Mouse (Mus musculus): ENCODE measurements around the gene 1700028K03Rik. TPM values are rescaled to one million over a fixed set of nuclear protein-coding genes. Genes with fewer than 3 reads are reported as not detected.

Gene 1700028K03Rik
- polyA plus RNA-seq, 1 experiment from 2014 or later: 0.09 TPM

DNA sequence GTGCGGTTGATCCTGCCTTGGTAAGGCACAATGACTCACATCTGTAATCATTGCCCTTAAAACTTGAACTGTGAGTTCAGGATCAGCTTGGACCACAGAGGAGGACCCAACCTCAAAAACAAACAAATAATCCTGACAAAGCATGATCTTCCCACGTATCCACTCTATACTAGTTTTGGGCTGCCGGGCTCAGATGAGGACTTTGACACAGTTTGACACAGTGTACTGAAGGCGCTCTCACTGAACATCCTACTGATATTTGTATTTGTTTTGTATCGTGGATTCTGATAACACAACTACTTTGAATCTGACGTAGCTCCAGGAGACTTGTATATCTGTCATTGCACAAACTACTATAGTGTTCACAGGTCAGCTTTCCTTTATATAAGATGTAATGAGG, 13.1 kb upstream of the 1700028K03Rik start:
- Histone ChIP-seq H3K4me1 (ENCODE audit: control insufficient read depth, insufficient read depth, low read length) (no peaks in the 10 kb centered on the region), H3K4me3 (ENCODE audit: low read depth, low read length) (no peak overlapping the region), H3K27me3 (ENCODE audit: control insufficient read depth, insufficient read depth, low read length) (no peaks in the 10 kb centered on the region), H3K4me2 (ENCODE audit: low read depth) (no peak overlapping the region), H3K9ac (ENCODE audit: low read length) (no peak overlapping the region), H3K27ac (ENCODE audit: low read depth, low read length) (no peak overlapping the region), H3K9me3 (ENCODE audit: control insufficient read depth, low read length) (no peaks in the 10 kb centered on the region), H3K36me3 (ENCODE audit: control insufficient read depth, insufficient read depth, low read length) (no peaks in the 10 kb centered on the region)
- 91% methylated on average over 6 of the region's 6 CpGs for WGBS
- no peak for ATAC-seq (ENCODE audit: insufficient read depth, low FRiP score, low TSS enrichment)
- DNase-seq (ENCODE audit: low spot score): no peak

DNA sequence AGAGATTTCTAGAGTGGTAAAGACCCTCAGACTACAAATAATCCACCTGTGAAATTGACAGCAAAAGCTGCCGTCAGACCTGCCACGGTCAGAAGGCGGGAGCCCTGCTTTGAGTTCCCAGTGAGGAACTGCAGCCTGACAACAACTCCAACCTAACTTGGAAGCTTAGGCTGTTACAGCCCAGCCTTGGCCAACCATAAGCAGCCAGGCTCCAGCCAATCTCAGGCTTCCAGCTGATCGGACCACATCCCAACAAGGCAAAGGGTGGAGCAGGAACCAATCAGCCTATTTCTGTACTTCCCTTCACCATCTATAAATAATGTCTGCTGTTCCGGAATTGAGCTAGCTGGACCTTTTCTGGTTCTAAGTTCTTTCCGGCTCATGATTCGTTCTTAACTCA, 12.6 kb upstream of the 1700028K03Rik start:
- Histone ChIP-seq H3K36me3 (ENCODE audit: control insufficient read depth, insufficient read depth, low read length) (no peaks in the 10 kb centered on the region), H3K27me3 (ENCODE audit: control insufficient read depth, insufficient read depth, low read length) (no peaks in the 10 kb centered on the region), H3K9me3 (ENCODE audit: control insufficient read depth, low read length) (no peaks in the 10 kb centered on the region), H3K9ac (ENCODE audit: low read length) (no peak overlapping the region), H3K4me2 (ENCODE audit: low read depth) (no peak overlapping the region), H3K4me1 (ENCODE audit: control insufficient read depth, insufficient read depth, low read length) (no peaks in the 10 kb centered on the region), H3K27ac (ENCODE audit: low read depth, low read length) (no peak overlapping the region), H3K4me3 (ENCODE audit: low read depth, low read length) (no peak overlapping the region)
- DNase-seq (ENCODE audit: low spot score) (no peak), ATAC-seq (ENCODE audit: insufficient read depth, low FRiP score, low TSS enrichment) (no peak)
- 90% methylated on average over 7 of the region's 7 CpGs for WGBS

DNA sequence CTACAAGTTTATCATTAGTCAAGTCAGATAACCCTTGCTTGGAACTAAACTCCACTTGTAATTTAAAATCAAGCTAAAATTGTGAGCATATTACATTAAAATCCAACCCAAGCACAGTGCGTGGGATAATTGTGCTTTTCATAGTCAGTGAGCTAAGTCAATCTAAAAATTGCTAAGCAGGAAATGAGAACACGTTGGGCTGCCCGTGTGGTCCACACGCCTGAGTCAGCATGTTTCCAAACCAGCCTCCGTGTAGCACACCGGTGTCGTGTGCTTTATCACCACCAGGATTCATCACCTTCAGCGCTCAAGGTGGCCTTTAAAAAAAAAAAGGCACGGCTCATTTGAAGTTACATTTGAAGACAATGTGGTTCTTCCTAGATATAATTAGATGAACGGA, 10.2 kb upstream of the 1700028K03Rik start:
- Histone ChIP-seq H3K4me3 (ENCODE audit: low read depth, low read length) (no peak overlapping the region), H3K4me1 (ENCODE audit: control insufficient read depth, insufficient read depth, low read length) (no peaks in the 10 kb centered on the region), H3K27ac (ENCODE audit: low read depth, low read length) (no peak overlapping the region), H3K9ac (ENCODE audit: low read length) (no peak overlapping the region), H3K27me3 (ENCODE audit: control insufficient read depth, insufficient read depth, low read length) (no peaks in the 10 kb centered on the region), H3K36me3 (ENCODE audit: control insufficient read depth, insufficient read depth, low read length) (no peaks in the 10 kb centered on the region), H3K9me3 (ENCODE audit: control insufficient read depth, low read length) (no peaks in the 10 kb centered on the region), H3K4me2 (ENCODE audit: low read depth) (no peak overlapping the region)
- ATAC-seq (ENCODE audit: insufficient read depth, low FRiP score, low TSS enrichment) (no peak), DNase-seq (ENCODE audit: low spot score) (no peak)
- WGBS: 88% methylated on average over 10 of the region's 10 CpGs

DNA sequence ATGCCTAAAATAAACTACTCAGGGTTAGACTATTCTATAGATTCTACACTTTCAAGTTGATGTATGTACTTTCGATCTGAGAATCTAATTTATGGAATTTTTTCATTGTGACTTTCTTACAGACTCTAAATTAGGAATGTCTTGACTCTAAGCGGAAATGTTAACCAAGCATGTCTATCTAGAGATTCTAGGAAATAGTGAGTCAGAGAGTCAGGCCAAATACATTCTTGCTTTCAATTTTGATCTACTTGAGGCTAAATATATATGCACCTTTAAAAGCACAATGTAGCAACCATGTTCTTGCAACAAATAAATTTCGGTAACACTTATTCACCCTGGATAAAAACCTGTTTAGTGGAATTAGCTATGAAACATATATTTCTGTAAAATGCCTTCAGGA, 5.7 kb upstream of the 1700028K03Rik start:
- ATAC-seq (ENCODE audit: insufficient read depth, low FRiP score, low TSS enrichment) (no peak), DNase-seq (ENCODE audit: low spot score) (no peak)
- Histone ChIP-seq H3K27me3 (ENCODE audit: control insufficient read depth, insufficient read depth, low read length) (no peaks in the 10 kb centered on the region), H3K4me3 (ENCODE audit: low read depth, low read length) (no peak overlapping the region), H3K36me3 (ENCODE audit: control insufficient read depth, insufficient read depth, low read length) (no peaks in the 10 kb centered on the region), H3K4me1 (ENCODE audit: control insufficient read depth, insufficient read depth, low read length) (no peaks in the 10 kb centered on the region), H3K4me2 (ENCODE audit: low read depth) (no peak overlapping the region), H3K9me3 (ENCODE audit: control insufficient read depth, low read length) (no peaks in the 10 kb centered on the region), H3K9ac (ENCODE audit: low read length) (no peak overlapping the region), H3K27ac (ENCODE audit: low read depth, low read length) (no peak overlapping the region)
- WGBS: 86% methylated on average over 3 of the region's 3 CpGs

DNA sequence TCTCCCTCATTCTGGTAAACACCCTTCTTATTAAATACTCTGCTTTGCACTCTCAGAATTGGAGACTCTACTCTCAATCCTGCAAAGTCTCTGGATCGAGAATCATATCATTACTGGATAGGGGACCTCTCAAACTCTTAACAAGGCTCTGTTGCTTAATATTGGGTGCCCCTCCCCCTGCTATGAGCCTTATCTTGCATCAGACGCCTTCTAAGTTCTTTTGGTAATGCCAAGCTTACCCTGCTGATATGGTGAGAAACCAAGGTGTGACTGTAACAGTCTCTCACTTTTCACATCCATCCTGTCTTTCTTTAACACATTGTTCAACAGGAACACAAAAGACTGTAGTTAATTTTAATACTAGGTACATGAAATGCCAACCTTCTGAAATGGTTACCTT, 919 bp upstream of the 1700028K03Rik start:
- ATAC-seq (ENCODE audit: insufficient read depth, low FRiP score, low TSS enrichment) (no peak), DNase-seq (ENCODE audit: low spot score) (no peak)
- Histone ChIP-seq H3K9ac (ENCODE audit: low read length) (no peak overlapping the region), H3K27ac (ENCODE audit: low read depth, low read length) (no peak overlapping the region), H3K9me3 (ENCODE audit: control insufficient read depth, low read length) (no peaks in the 10 kb centered on the region), H3K4me1 (ENCODE audit: control insufficient read depth, insufficient read depth, low read length) (no peaks in the 10 kb centered on the region), H3K4me2 (ENCODE audit: low read depth) (no peak overlapping the region), H3K27me3 (ENCODE audit: control insufficient read depth, insufficient read depth, low read length) (no peaks in the 10 kb centered on the region), H3K36me3 (ENCODE audit: control insufficient read depth, insufficient read depth, low read length) (no peaks in the 10 kb centered on the region), H3K4me3 (ENCODE audit: low read depth, low read length) (no peak overlapping the region)
- WGBS: 75% methylated on average over 2 of the region's 2 CpGs

DNA sequence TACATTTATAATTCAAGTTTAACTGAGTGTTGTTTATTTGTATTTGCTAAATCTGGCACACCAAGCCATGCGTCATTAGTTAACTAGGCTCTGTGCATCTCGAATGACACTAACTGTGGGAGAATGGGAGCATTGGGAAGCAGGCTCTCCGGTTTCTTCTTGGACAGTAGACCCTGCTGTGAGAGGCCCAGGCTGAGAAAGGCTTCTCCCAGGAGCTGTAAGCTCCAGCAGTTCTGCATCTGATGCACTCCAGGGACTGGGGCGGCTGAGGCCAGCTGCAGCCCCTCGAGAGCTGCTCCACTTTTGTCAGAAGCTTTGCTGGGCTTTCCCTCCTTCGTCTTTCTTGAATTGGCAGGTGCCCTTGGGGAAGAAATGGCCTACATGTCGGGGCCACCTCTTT, 7.2 kb downstream of the 1700028K03Rik start:
- DNase-seq (ENCODE audit: low spot score) (no peak), ATAC-seq (ENCODE audit: insufficient read depth, low FRiP score, low TSS enrichment) (no peak)
- no peaks in the 10 kb centered on the region for H3K4me1 ChIP-seq (ENCODE audit: control insufficient read depth, insufficient read depth, low read length)
- H3K4me2 ChIP-seq (ENCODE audit: low read depth): no peak overlapping the region
- no peak overlapping the region for H3K9ac ChIP-seq (ENCODE audit: low read length)
- no peaks in the 10 kb centered on the region for H3K36me3 ChIP-seq (ENCODE audit: control insufficient read depth, insufficient read depth, low read length)
- H3K4me3 ChIP-seq (ENCODE audit: low read depth, low read length): no peak overlapping the region
- H3K27ac ChIP-seq (ENCODE audit: low read depth, low read length): no peak overlapping the region
- 36% methylated on average over 7 of the region's 7 CpGs for WGBS
- H3K9me3 ChIP-seq (ENCODE audit: control insufficient read depth, low read length): no peaks in the 10 kb centered on the region
- H3K27me3 ChIP-seq (ENCODE audit: control insufficient read depth, insufficient read depth, low read length): no peaks in the 10 kb centered on the region

DNA sequence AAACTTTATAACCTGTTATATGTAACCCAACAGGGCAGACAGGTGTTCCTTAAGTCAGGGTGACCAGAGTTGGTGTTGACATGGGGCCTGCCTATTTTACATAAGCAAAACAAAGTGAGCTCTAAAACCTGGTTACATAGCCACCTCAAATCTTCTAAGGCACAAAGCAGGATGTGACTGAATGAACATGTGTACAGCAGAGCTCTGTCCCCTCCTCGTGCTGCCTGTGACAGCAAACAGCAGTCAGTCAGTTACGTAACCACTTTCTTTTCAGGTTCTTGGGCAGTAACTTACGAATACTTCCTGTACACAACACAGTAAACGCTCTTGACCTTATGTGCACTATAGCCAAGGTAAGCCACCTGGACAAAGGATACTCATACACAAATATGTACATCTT, 11.4 kb downstream of the 1700028K03Rik start:
- H3K36me3 ChIP-seq (ENCODE audit: control insufficient read depth, insufficient read depth, low read length): no peaks in the 10 kb centered on the region; the same call in 1 of the 2 replicates
- H3K4me3 ChIP-seq (ENCODE audit: low read depth, low read length): no peak overlapping the region
- ATAC-seq (ENCODE audit: insufficient read depth, low FRiP score, low TSS enrichment): no peak
- no peak overlapping the region for H3K27ac ChIP-seq (ENCODE audit: low read depth, low read length)
- no peaks in the 10 kb centered on the region for H3K4me1 ChIP-seq (ENCODE audit: control insufficient read depth, insufficient read depth, low read length)
- DNase-seq (ENCODE audit: low spot score): no peak
- H3K9me3 ChIP-seq (ENCODE audit: control insufficient read depth, low read length): no peaks in the 10 kb centered on the region
- H3K4me2 ChIP-seq (ENCODE audit: low read depth): no peak overlapping the region
- WGBS: 85% methylated on average over 4 of the region's 4 CpGs
- H3K27me3 ChIP-seq (ENCODE audit: control insufficient read depth, insufficient read depth, low read length): no peaks in the 10 kb centered on the region
- H3K9ac ChIP-seq (ENCODE audit: low read length): no peak overlapping the region

DNA sequence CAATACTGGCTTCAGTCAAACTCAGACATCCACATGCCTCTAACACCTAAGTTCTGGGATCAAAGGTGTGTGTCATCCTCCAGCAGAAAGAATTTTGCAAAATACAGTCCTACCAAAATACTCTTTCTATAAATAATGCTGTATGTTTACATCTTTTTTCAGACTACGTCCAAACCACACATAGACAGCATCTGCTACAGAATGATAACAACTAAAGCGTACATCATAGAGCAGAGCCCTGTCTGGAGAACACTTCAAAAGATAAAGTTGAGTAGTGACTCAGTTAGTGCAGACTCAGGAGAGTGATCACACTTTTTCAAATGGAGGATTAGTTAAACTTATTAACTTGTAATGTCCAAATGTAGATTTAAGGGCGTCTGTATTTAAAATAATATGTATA, 13.4 kb downstream of the 1700028K03Rik start:
- no peaks in the 10 kb centered on the region for H3K4me1 ChIP-seq (ENCODE audit: control insufficient read depth, insufficient read depth, low read length)
- 92% methylated on average over 3 of the region's 3 CpGs for WGBS
- no peak overlapping the region for H3K4me3 ChIP-seq (ENCODE audit: low read depth, low read length)
- no peaks in the 10 kb centered on the region for H3K9me3 ChIP-seq (ENCODE audit: control insufficient read depth, low read length)
- H3K27ac ChIP-seq (ENCODE audit: low read depth, low read length): no peak overlapping the region
- no peaks in the 10 kb centered on the region for H3K27me3 ChIP-seq (ENCODE audit: control insufficient read depth, insufficient read depth, low read length)
- no peak overlapping the region for H3K9ac ChIP-seq (ENCODE audit: low read length)
- ATAC-seq (ENCODE audit: insufficient read depth, low FRiP score, low TSS enrichment): no peak
- no peaks in the 10 kb centered on the region; the same call in 1 of the 2 replicates for H3K36me3 ChIP-seq (ENCODE audit: control insufficient read depth, insufficient read depth, low read length)
- no peak for DNase-seq (ENCODE audit: low spot score)
- H3K4me2 ChIP-seq (ENCODE audit: low read depth): no peak overlapping the region

DNA sequence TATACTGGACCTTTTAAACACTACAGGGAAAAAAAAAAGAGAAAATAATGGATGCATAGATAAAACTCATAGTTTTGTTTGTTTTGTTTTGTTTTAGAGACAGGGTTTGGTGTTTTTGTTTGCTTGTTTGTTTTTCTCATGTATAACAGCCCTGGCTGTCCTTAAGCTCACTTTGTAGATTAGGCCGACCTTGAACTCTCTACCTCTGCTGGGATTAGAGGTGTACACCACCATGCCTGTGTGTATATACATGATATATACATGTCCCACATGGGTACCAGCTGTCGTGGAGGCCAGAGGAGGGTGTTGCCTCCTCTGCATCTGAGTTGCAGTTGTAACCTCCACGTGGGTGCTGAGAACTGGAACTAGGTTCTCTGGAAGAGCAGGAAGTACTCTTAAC, 13.9 kb downstream of the 1700028K03Rik start:
- Histone ChIP-seq H3K4me1 (ENCODE audit: control insufficient read depth, insufficient read depth, low read length) (no peaks in the 10 kb centered on the region), H3K9ac (ENCODE audit: low read length) (no peak overlapping the region), H3K27me3 (ENCODE audit: control insufficient read depth, insufficient read depth, low read length) (no peaks in the 10 kb centered on the region), H3K27ac (ENCODE audit: low read depth, low read length) (no peak overlapping the region), H3K9me3 (ENCODE audit: control insufficient read depth, low read length) (no peaks in the 10 kb centered on the region), H3K4me3 (ENCODE audit: low read depth, low read length) (no peak overlapping the region), H3K36me3 (ENCODE audit: control insufficient read depth, insufficient read depth, low read length) (no peaks in the 10 kb centered on the region; the same call in 1 of the 2 replicates), H3K4me2 (ENCODE audit: low read depth) (no peak overlapping the region)
- ATAC-seq (ENCODE audit: insufficient read depth, low FRiP score, low TSS enrichment) (no peak), DNase-seq (ENCODE audit: low spot score) (no peak)
- 90% methylated on average over 3 of the region's 3 CpGs for WGBS

Data from neural tube, embryonic 11.5 days (tissue).